Mouse (Mus musculus) myocyte (in vitro differentiated cells): Measurements from ENCODE around the gene Ablim1. TPM values are rescaled to one million over a fixed set of nuclear protein-coding genes. Genes with fewer than 3 reads are reported as not detected.

Source experiments
- H3K27me3 ChIP-seq: one replicate; pipeline ENCODE4 v1.6.1; 2011; ENCODE audit not compliant: control insufficient read depth, insufficient read depth, insufficient read length
- H3K36me3 ChIP-seq: one replicate; pipeline ENCODE4 v1.6.1; 2011; ENCODE audit not compliant: control insufficient read depth, insufficient read depth
- H3K4me2 ChIP-seq: one replicate; pipeline ENCODE4 v1.6.1; 2011; ENCODE audit warnings: low read depth, control low read depth
- H3K4me3 ChIP-seq: one replicate; pipeline ENCODE4 v1.5.1; 2011; ENCODE audit warnings: mild to moderate bottlenecking, control low read depth, moderate library complexity
- H3K79me2 ChIP-seq: one replicate; pipeline ENCODE4 v1.6.1; 2011; ENCODE audit not compliant: control insufficient read depth, insufficient read depth
- H3ac ChIP-seq: one replicate; pipeline ENCODE4 v1.6.1; 2011; ENCODE audit not compliant: control insufficient read depth, insufficient read length
- CEBPB ChIP-seq: IDR thresholded peaks from 2 replicates; pipeline ENCODE4 v1.6.1; 2011; ENCODE audit warnings: mild to moderate bottlenecking, moderate library complexity; ENCODE audit not compliant: poor library complexity, insufficient read depth, severe bottlenecking
- E2F4 ChIP-seq: IDR thresholded peaks from one replicate; pipeline ENCODE4 v1.6.1; 2011; ENCODE audit warnings: mild to moderate bottlenecking, control low read depth, moderate library complexity; ENCODE audit not compliant: insufficient read depth
- MAX ChIP-seq: IDR thresholded peaks from one replicate; pipeline ENCODE4 v1.6.1; 2011; ENCODE audit warnings: low read depth, mild to moderate bottlenecking, control low read depth
- MYOD1 ChIP-seq, 3 experiments: IDR thresholded peaks; one replicate each; pipeline ENCODE4 v1.6.1; 2011; ENCODE audit warnings: control low read depth in 2 of 3, low read depth in 2 of 3, mild to moderate bottlenecking in 2 of 3, moderate library complexity in 1 of 3; ENCODE audit not compliant: insufficient read length in 2 of 3, control insufficient read depth in 1 of 3
- MYOG ChIP-seq, 3 experiments: IDR thresholded peaks; one replicate each; pipeline ENCODE4 v1.6.1; 2011; ENCODE audit warnings: control low read depth in 2 of 3, low read depth in 2 of 3, mild to moderate bottlenecking in 2 of 3; ENCODE audit not compliant: insufficient read length in 2 of 3, control insufficient read depth in 1 of 3, insufficient read depth in 1 of 3
- POLR2A ChIP-seq: IDR thresholded peaks from one replicate; pipeline ENCODE4 v1.6.1; 2011; ENCODE audit warnings: low read depth, mild to moderate bottlenecking, control low read depth, moderate library complexity; ENCODE audit not compliant: insufficient read length
- POLR2AphosphoS2 ChIP-seq: IDR thresholded peaks from one replicate; pipeline ENCODE4 v1.6.1; 2011; ENCODE audit warnings: low read depth, control low read depth; ENCODE audit not compliant: insufficient read length
- REST ChIP-seq: IDR thresholded peaks from one replicate; pipeline ENCODE4 v1.6.1; 2011; ENCODE audit warnings: mild to moderate bottlenecking, control low read depth, moderate library complexity; ENCODE audit not compliant: insufficient read depth, insufficient read length
- SRF ChIP-seq: IDR thresholded peaks from one replicate; pipeline ENCODE4 v1.6.1; 2011; ENCODE audit warnings: low read depth; ENCODE audit not compliant: control insufficient read depth, insufficient read length
- TCF12 ChIP-seq: IDR thresholded peaks from one replicate; pipeline ENCODE4 v1.6.1; 2011; ENCODE audit warnings: mild to moderate bottlenecking, control low read depth; ENCODE audit not compliant: poor library complexity, insufficient read depth, severe bottlenecking
- TCF3 ChIP-seq: IDR thresholded peaks from one replicate; pipeline ENCODE4 v1.6.1; 2011; ENCODE audit warnings: low read depth, control low read depth; ENCODE audit not compliant: insufficient read length
- USF1 ChIP-seq: IDR thresholded peaks from one replicate; pipeline ENCODE4 v1.6.1; 2011; ENCODE audit warnings: low read depth, mild to moderate bottlenecking, control low read depth, moderate library complexity
- polyA plus RNA-seq: library from polyadenylated mRNA; unstranded; fragments of >200 nt; fragmentation: generic; extraction: Trizol; gene quantifications from one replicate; pipeline ENCODE4 v1.2.1, GENCODE M21; 2012; ENCODE audit warnings: missing spikeins

The Ablim1 gene
- polyA plus RNA-seq, 1 experiment = 29.9 TPM

GRCm38 (mm10) chr19:57196616-57197015 lies 118.1 kb downstream of the Ablim1 start:
- Histone ChIP-seq H3K4me2 (peak overlapping the region; percentile 79), H3K4me3 (peak overlapping the region; percentile 29), H3K27me3 (no peaks in the 10 kb centered on the region), H3K79me2 (peaks cover 4% of the 10 kb centered on the region), H3ac (no peak overlapping the region), H3K36me3 (no peaks in the 10 kb centered on the region)
- TF ChIP-seq MYOD1 (IDR thresholded peaks at IDR 0.05; ENCODE audit: control insufficient read depth in 1 of 3, insufficient read length in 2 of 3, low read depth in 2 of 3) = no peak
- no peak for TF ChIP-seq SRF
- TF ChIP-seq MAX = no peak
- no peak for TF ChIP-seq TCF12
- TF ChIP-seq USF1 = no peak
- no peak for TF ChIP-seq CEBPB
- TF ChIP-seq REST = no peak
- no peak for TF ChIP-seq POLR2A
- TF ChIP-seq E2F4 = no peak
- no peak for TF ChIP-seq POLR2AphosphoS2
- no peak for TF ChIP-seq MYOG (IDR thresholded peaks at IDR 0.05; ENCODE audit: control insufficient read depth in 1 of 3, insufficient read depth in 1 of 3, insufficient read length in 2 of 3, low read depth in 2 of 3)
- no peak for TF ChIP-seq TCF3

DNA sequence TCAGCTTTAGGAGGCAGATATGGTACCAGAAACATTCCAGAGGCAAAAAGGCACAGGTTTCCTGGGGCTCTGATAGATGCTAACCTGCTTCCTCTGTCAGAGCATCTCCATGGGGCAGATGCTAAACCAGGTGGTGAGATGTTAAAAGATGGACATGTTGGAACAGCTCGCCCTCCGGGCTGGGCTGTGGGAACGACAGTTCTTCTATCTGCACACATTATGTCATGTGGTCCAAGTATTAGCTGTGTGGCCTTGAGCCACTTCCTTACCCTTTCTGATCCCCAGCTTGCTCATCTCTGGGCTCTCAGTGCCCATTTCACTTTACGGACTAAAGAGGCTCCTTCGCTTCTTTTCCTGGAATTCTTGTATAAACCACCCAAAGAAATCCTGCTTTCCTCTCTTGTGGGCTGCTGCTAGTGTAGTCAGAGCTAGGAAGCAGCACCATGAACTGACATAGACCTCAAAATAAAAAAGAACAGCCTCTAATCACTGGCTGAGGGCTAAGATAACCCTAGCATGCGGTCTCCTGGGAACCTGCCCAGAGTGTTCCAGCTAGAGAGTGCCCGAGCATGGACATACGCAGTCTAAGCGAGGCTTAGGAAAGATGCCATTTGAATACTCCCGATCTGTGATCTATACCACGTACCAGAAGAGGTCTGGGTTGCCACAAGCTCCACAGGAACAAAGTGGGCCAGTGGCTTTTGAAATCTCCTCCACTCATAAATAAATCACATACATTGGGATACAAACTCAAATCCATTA lies 119.4 kb downstream of the Ablim1 start:
- Histone ChIP-seq H3K4me3 (peak overlapping the region; percentile 29), H3K4me2 (peak overlapping the region; percentile 79), H3K79me2 (peaks cover 4% of the 10 kb centered on the region), H3ac (no peak overlapping the region), H3K36me3 (no peaks in the 10 kb centered on the region), H3K27me3 (no peaks in the 10 kb centered on the region)
- no peak for TF ChIP-seq MAX
- TF ChIP-seq POLR2AphosphoS2 = no peak
- no peak for TF ChIP-seq MYOD1 (IDR thresholded peaks at IDR 0.05; ENCODE audit: control insufficient read depth in 1 of 3, insufficient read length in 2 of 3, low read depth in 2 of 3)
- TF ChIP-seq MYOG (IDR thresholded peaks at IDR 0.05; ENCODE audit: control insufficient read depth in 1 of 3, insufficient read depth in 1 of 3, insufficient read length in 2 of 3, low read depth in 2 of 3) = no peak
- TF ChIP-seq E2F4 = no peak

GRCm38 (mm10) chr19:57193958-57194357 lies 120.8 kb downstream of the Ablim1 start:
- H3ac ChIP-seq = no peak overlapping the region
- H3K36me3 ChIP-seq = no peaks in the 10 kb centered on the region
- H3K4me2 ChIP-seq = no peak overlapping the region
- peaks cover 4% of the 10 kb centered on the region for H3K79me2 ChIP-seq
- no peak overlapping the region for H3K4me3 ChIP-seq
- no peaks in the 10 kb centered on the region for H3K27me3 ChIP-seq
- TF ChIP-seq POLR2A (no peak), TCF3 (no peak), SRF (no peak), MAX (no peak), REST (no peak), POLR2AphosphoS2 (no peak), TCF12 (no peak), MYOD1 (IDR thresholded peaks at IDR 0.05; ENCODE audit: control insufficient read depth in 1 of 3, insufficient read length in 2 of 3, low read depth in 2 of 3) (no peak), MYOG (IDR thresholded peaks at IDR 0.05; ENCODE audit: control insufficient read depth in 1 of 3, insufficient read depth in 1 of 3, insufficient read length in 2 of 3, low read depth in 2 of 3) (no peak), USF1 (no peak), CEBPB (no peak), E2F4 (no peak)

GRCm38 (mm10) chr19:57193382-57193781 lies 121.3 kb downstream of the Ablim1 start:
- H3K27me3 ChIP-seq = no peaks in the 10 kb centered on the region
- no peak overlapping the region for H3K4me3 ChIP-seq
- H3K36me3 ChIP-seq = no peaks in the 10 kb centered on the region
- no peak overlapping the region for H3ac ChIP-seq
- TF ChIP-seq REST (no peak), MYOD1 (IDR thresholded peaks at IDR 0.05; ENCODE audit: control insufficient read depth in 1 of 3, insufficient read length in 2 of 3, low read depth in 2 of 3) (no peak), TCF3 (no peak), TCF12 (no peak), MYOG (IDR thresholded peaks at IDR 0.05; ENCODE audit: control insufficient read depth in 1 of 3, insufficient read depth in 1 of 3, insufficient read length in 2 of 3, low read depth in 2 of 3) (no peak), POLR2A (no peak), E2F4 (no peak), POLR2AphosphoS2 (no peak), CEBPB (no peak), SRF (no peak), USF1 (no peak), MAX (no peak)
- H3K4me2 ChIP-seq = no peak overlapping the region
- peaks cover 6% of the 10 kb centered on the region for H3K79me2 ChIP-seq
